Comparison of ENCODE assay signal across 11 mouse cellular contexts in the genomic region with DNA sequence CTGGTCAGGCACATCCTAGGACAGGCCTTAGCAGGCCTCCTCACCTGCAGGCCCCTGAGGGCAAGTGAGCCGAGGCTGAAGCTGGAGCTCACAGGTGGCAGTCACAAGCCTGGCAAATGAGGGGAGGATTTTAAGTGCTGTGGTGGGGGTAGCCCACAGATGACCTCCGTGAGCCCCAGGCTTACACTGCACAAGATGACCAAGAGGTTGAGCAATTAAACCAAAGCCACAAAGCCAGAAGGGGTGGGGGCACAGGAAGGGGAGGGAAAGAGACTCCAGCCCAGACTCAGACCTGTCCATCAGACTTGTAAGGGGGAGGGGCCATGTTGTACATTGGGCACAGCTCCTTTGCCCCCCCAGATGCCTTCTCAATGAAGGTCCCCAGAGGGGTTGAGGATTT.
"Had no signal": no experiment of that assay in that cellular context is flagged by ENCODE, and none has a peak within 500 bp of the region (broad histone marks: within the 10 kb centered on the region; RNA-seq: fewer than 3 reads in every experiment).

No protein-coding gene starts in this region.

- H3K4me3 ChIP-seq: intestine, embryonic 15.5 days; layer of hippocampus, adult 2 months; limb, embryonic 12.5 days; neural tube, embryonic 13.5 days had no signal

- H3K27ac ChIP-seq: intestine, embryonic 15.5 days; layer of hippocampus, adult 2 months; limb, embryonic 12.5 days; neural tube, embryonic 13.5 days; stomach, postnatal 0 days had no signal

- ATAC-seq: intestine, embryonic 15.5 days; lung, postnatal 0 days; midbrain, embryonic 16.5 days had no signal

- H3K36me3 ChIP-seq: intestine, embryonic 15.5 days; neural tube, embryonic 13.5 days had no signal

- H3K4me1 ChIP-seq: limb, embryonic 12.5 days had no signal

- DNase-seq: kidney, adult 18-20 months; kidney, postnatal 10 days; kidney, postnatal 4 days; lung, adult 2 months had no signal
